Mouse (Mus musculus) forebrain, embryonic 11.5 days (tissue): ENCODE data around the gene Icmt. TPM values are rescaled to one million over a fixed set of nuclear protein-coding genes. Genes with fewer than 3 reads are reported as not detected.

Source experiments
- ATAC-seq: fragments of 200-750 bp; cut with Nextera tagmentation; replicated peaks from 2 replicates; pipeline ENCODE4 v1.8.0; 2017; ENCODE audit warnings: moderate TSS enrichment; ENCODE audit not compliant: low FRiP score
- DNase-seq: peaks from one replicate; pipeline ENCODE4 v3.0.0-alpha.2; 2017; ENCODE audit warnings: low spot score
- H3K27ac ChIP-seq: fragments of 300-500 bp; sonication (generic); 2 replicates; pipeline ENCODE4 v1.5.1; 2014; ENCODE audit warnings: low read depth, low read length
- H3K27me3 ChIP-seq: fragments of 300-500 bp; sonication (generic); 2 replicates; pipeline ENCODE4 v1.6.1; 2014; ENCODE audit warnings: mild to moderate bottlenecking, low read length, mixed read lengths; ENCODE audit not compliant: control insufficient read depth, insufficient read depth
- H3K36me3 ChIP-seq: fragments of 300-500 bp; sonication (generic); 2 replicates; pipeline ENCODE4 v1.6.1; 2014; ENCODE audit warnings: mild to moderate bottlenecking, low read length, moderate library complexity, mixed read lengths; ENCODE audit not compliant: control insufficient read depth, insufficient read depth
- H3K4me1 ChIP-seq: fragments of 300-500 bp; sonication (generic); replicated peaks from 2 replicates; pipeline ENCODE4 v1.6.1; 2014; ENCODE audit warnings: low read length, mixed read lengths; ENCODE audit not compliant: control insufficient read depth, insufficient read depth
- H3K4me2 ChIP-seq: fragments of 300-500 bp; sonication (generic); 2 replicates; pipeline ENCODE4 v1.6.1; 2014; ENCODE audit warnings: low read depth, mild to moderate bottlenecking, low read length, moderate library complexity, mixed read lengths; ENCODE audit not compliant: severe bottlenecking
- H3K4me3 ChIP-seq: fragments of 300-500 bp; sonication (generic); 2 replicates; pipeline ENCODE4 v1.5.1; 2014; ENCODE audit warnings: low read depth, low read length
- H3K9ac ChIP-seq: fragments of 300-500 bp; sonication (generic); 2 replicates; pipeline ENCODE4 v1.6.1; 2014; ENCODE audit warnings: low read length
- H3K9me3 ChIP-seq: fragments of 300-500 bp; sonication (generic); 2 replicates; pipeline ENCODE4 v1.6.1; 2016; ENCODE audit warnings: low read length, mixed read lengths; ENCODE audit not compliant: control insufficient read depth
- WGBS: fragments of 180-500 bp; shearing (Covaris S2); extraction: QIAGEN DNeasy Blood & Tissue Kit; methylation state at CpG from one replicate; pipeline ENCODE4 v1.1.7; 2014; 5-methylcytosine and 5-hydroxymethylcytosine counted together
- polyA plus RNA-seq: library from polyadenylated mRNA; unstranded; fragments of >200 nt; fragmentation: Nextera tagmentation; extraction: Ambion mirVana; gene quantifications from 2 replicates; pipeline ENCODE4 v1.2.1, GENCODE M21; 2014

The Icmt gene
- polyA plus RNA-seq, 1 experiment from 2014 or later: 23.6 TPM

DNA sequence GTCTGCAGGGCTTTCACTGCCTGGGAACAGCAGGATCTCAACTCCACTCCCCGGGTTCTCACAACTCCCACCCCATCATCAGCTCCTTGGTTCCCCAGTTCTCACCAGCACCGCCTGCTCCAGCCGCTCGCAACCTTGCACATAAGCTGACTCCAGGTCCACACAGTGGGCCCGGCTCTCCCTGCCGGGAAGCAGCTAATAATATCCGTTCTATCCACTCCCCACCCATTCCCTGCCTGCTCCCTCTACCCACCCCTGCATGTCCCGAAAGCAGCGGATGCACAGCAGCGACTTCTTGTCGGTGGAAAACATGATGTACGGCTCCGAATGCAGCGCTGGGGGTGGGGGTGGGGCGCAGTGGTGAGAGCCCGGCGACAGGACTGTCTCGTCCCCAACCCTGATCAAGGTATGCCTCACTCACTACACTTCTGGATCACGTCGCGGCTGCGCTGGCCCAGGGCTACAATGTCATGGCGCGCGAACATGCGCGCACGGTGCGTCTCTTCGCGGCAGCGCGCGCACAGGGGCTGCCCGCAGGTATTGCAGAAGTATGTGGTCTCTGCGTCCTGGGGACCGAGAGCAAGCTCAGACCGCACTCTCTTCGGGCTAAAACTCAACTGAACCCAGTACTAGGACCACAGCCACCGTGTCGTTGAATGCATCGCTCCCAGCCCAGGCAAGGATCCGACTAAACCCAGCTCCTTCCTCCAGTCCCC is 18.6 kb downstream of the Icmt start:
- no peak for DNase-seq
- H3K4me2 ChIP-seq: 0 out of 2 replicates have a peak overlapping the region, but pooled peaks have one; percentile 26
- no peaks in the 10 kb centered on the region for H3K9me3 ChIP-seq
- H3K27me3 ChIP-seq: peaks cover 75% of the 10 kb centered on the region
- no peak for ATAC-seq
- H3K4me3 ChIP-seq: no peak overlapping the region; the same call in 1 of the 2 replicates
- no peak overlapping the region for H3K27ac ChIP-seq
- under 1% methylated on average over 43 of the region's 43 CpGs for WGBS
- H3K36me3 ChIP-seq: no peaks in the 10 kb centered on the region
- H3K4me1 ChIP-seq: peaks cover 11% of the 10 kb centered on the region; the same call in 1 of the 2 replicates
- no peak overlapping the region for H3K9ac ChIP-seq

DNA sequence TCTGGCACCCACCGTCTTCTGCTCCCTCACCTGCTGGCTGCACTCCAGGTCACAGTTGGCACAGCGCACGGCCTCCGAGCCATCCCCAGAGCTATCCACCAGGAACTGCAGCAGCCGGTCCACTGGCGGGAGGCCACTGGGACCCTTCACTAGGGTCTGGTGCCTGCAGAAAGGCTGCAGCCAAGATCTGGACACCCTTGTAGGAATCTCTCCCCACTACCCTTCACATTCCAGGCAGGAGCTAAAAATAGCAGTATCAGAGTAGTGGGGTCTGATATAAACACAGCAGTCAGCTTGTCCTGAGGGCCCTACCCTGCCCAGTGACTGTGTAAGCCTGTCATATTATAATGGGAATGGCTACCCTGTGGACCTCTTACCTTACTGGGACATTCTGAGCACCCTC is 20.6 kb downstream of the Icmt start:
- no peak overlapping the region for H3K4me3 ChIP-seq
- DNase-seq (no peak), ATAC-seq (no peak)
- no peak overlapping the region for H3K27ac ChIP-seq
- no peaks in the 10 kb centered on the region for H3K36me3 ChIP-seq
- H3K9ac ChIP-seq: no peak overlapping the region
- peaks cover 58% of the 10 kb centered on the region for H3K27me3 ChIP-seq
- H3K4me2 ChIP-seq: no peak overlapping the region
- WGBS: 85% methylated on average over 6 of the region's 6 CpGs
- H3K4me1 ChIP-seq: peaks cover 7% of the 10 kb centered on the region; the same call in 1 of the 2 replicates
- no peaks in the 10 kb centered on the region for H3K9me3 ChIP-seq

- H3K4me1 ChIP-seq: no peaks in the 10 kb centered on the region; the same call in 1 of the 2 replicates
- 0 out of 2 replicates have a peak within 1 kb of the TSS, but pooled peaks have one; percentile 7 for H3K4me3 ChIP-seq
- no peaks in the 10 kb centered on the region for H3K9me3 ChIP-seq
- peaks cover 47% of the 10 kb centered on the region for H3K27me3 ChIP-seq
- H3K27ac ChIP-seq: no peak within 1 kb of the TSS
- DNase-seq (peak; percentile 74), ATAC-seq (no peak)
- H3K36me3 ChIP-seq: no peaks in the 10 kb centered on the region
- 2% methylated on average over 26 of the region's 26 CpGs for WGBS
- H3K4me2 ChIP-seq: peak within 1 kb of the TSS; percentile 38; the same call in 1 of the 2 replicates
- H3K9ac ChIP-seq: peak within 1 kb of the TSS; percentile 41
Measured at GRCm38 (mm10) chr4:152318517-152319234, 21.6 kb downstream of the Icmt start, which contains the start of gene Rnf207. Gene Rnf207, minus strand, starts transcription at chr4:152318993.

DNA sequence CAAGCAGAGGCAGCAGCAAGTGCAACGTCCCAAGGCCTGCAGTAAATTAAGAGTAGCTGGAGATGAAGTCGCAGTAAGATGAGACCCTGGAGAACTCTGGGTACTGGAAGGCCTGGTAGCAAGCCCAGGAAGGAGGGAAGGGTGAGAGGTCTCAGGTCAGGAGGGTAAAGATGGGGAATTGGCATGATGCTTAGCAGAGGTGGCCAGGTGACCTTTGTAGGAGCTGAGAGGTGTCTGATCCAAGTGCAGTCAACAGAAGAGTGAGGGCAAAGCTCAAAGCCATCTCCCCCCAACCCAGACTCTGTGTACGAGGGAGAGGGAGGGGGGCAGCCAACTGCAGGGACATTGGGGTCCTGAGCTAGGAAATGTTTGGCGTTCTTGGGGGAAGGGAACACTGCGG is 24.4 kb downstream of the Icmt start:
- Histone ChIP-seq H3K9me3 (no peaks in the 10 kb centered on the region), H3K27ac (no peak overlapping the region), H3K27me3 (peaks cover 19% of the 10 kb centered on the region), H3K4me2 (no peak overlapping the region), H3K4me1 (peaks cover under 1% of the 10 kb centered on the region; the same call in 1 of the 2 replicates), H3K4me3 (no peak overlapping the region), H3K36me3 (no peaks in the 10 kb centered on the region), H3K9ac (no peak overlapping the region)
- DNase-seq (no peak), ATAC-seq (no peak)
- 61% methylated on average over 5 of the region's 5 CpGs for WGBS

GRCm38 (mm10) chr4:152324641-152325562 is 27.9 kb downstream of the Icmt start:
- H3K4me1 ChIP-seq: peaks cover 4% of the 10 kb centered on the region; the same call in 1 of the 2 replicates
- no peaks in the 10 kb centered on the region for H3K27me3 ChIP-seq
- no peak overlapping the region; the same call in 1 of the 2 replicates for H3K9ac ChIP-seq
- H3K4me2 ChIP-seq: peak overlapping the region; percentile 19; the same call in 1 of the 2 replicates
- H3K27ac ChIP-seq: no peak overlapping the region
- peak overlapping the region; percentile 72 for H3K4me3 ChIP-seq
- H3K9me3 ChIP-seq: no peaks in the 10 kb centered on the region
- ATAC-seq (peak; percentile 34), DNase-seq (no peak)
- peaks cover 2% of the 10 kb centered on the region; the same call in 1 of the 2 replicates for H3K36me3 ChIP-seq
- 60% methylated on average over 16 of the region's 16 CpGs for WGBS

DNA sequence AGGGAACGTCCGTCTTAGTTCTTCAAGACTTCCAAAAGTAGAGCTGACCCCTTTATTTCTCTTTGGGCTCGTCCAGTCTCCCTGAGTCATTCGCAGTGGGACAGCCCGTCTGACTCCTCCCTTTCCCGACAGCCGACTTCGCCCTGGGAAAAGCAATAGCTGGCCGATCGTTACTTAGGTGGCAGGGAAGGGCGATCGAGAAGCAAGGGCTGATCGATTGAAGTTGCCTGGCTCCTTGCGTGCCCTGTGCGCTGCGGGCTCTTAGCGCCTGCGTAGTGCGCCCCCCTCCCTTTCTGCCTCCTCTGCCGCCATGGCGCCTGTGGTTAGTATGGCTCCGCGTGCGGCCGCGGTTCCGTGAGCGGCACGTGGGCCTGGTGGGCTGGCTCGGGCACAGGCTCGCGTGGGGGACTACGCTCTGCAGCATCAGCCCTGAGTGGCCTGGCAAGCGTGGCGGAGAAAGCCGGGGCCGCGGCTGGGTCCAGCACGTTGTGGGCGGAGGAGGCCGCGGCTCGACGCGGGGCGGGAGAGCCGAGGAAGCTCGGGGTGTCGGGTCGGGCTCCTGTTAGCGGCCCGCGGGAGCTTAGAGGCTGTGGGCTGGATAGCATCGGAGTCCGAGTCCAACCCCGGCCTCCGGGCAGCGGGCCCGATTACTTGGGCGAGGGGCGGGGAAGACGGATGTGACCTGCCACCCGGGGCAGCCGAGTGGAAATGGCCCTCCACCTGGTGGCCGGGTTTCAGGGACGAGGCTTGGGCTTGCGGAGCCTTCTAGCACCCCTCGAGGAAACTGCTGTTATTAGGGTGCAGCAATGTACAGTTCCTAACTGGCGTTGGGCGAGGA is 28.8 kb downstream of the Icmt start, which contains the start of gene Rpl22:
Rpl22 (plus strand) TSS at position 169 of the 838 bp plus-strand sequence.
- under 1% methylated on average over 69 of the region's 70 CpGs for WGBS
- H3K4me1 ChIP-seq: peaks cover 4% of the 10 kb centered on the region; the same call in 1 of the 2 replicates

GRCm38 (mm10) chr4:152326543-152326942 is 29.5 kb downstream of the Icmt start:
- H3K9ac ChIP-seq: peak overlapping the region; percentile 90
- H3K9me3 ChIP-seq: no peaks in the 10 kb centered on the region
- H3K27me3 ChIP-seq: no peaks in the 10 kb centered on the region
- peaks cover 2% of the 10 kb centered on the region; the same call in 1 of the 2 replicates for H3K36me3 ChIP-seq
- no peak for DNase-seq
- WGBS: under 1% methylated on average over 11 of the region's 11 CpGs
- peak overlapping the region; percentile 72 for H3K4me3 ChIP-seq
- no peak overlapping the region for H3K27ac ChIP-seq
- H3K4me1 ChIP-seq: peaks cover 4% of the 10 kb centered on the region; the same call in 1 of the 2 replicates
- no peak for ATAC-seq
- H3K4me2 ChIP-seq: peak overlapping the region; percentile 95

More for the DNA sequence above, 28.8 kb downstream of the Icmt start, which contains the start of gene Rpl22:
- no peaks in the 10 kb centered on the region for H3K27me3 ChIP-seq
- H3K9me3 ChIP-seq: no peaks in the 10 kb centered on the region
- peak within 1 kb of the TSS; percentile 90 for H3K9ac ChIP-seq
- H3K4me3 ChIP-seq: peak within 1 kb of the TSS; percentile 72
- peaks cover 2% of the 10 kb centered on the region; the same call in 1 of the 2 replicates for H3K36me3 ChIP-seq
- H3K4me2 ChIP-seq: peak within 1 kb of the TSS; percentile 95
- DNase-seq (peak; percentile 94), ATAC-seq (peak; percentile 96)
- H3K27ac ChIP-seq: no peak within 1 kb of the TSS
